Mouse (Mus musculus) MEL (cell line): Measurements from ENCODE around the gene Terf2ip. TPM values are rescaled to one million over a fixed set of nuclear protein-coding genes. Genes with fewer than 3 reads are reported as not detected.

Experiments
- DNase-seq: peaks from one replicate; pipeline ENCODE4 v3.0.0; 2011; ENCODE audit warnings: low read depth, low spot score
- H3K27ac ChIP-seq: 2 replicates; pipeline ENCODE4 v1.5.1; 2012; ENCODE audit warnings: low read depth, mild to moderate bottlenecking, control low read depth, low read length, moderate library complexity; ENCODE audit not compliant: control insufficient read depth
- H3K27me3 ChIP-seq, 2 experiments: fragments of 150-350 bp in 1 of 2; sonication (generic) in 1 of 2; 2 replicates each; pipeline ENCODE4 v1.6.1; 2012; ENCODE audit warnings: low read length in 2 of 2, mild to moderate bottlenecking in 2 of 2, improper control_type of control experiment in 1 of 2, moderate library complexity in 1 of 2; ENCODE audit not compliant: insufficient read depth in 2 of 2, control insufficient read depth in 1 of 2
- H3K36me3 ChIP-seq, 2 experiments: 2 replicates each; pipeline ENCODE4 v1.6.1; 2012 to 2014; ENCODE audit warnings: low read length in 2 of 2, improper control_type of control experiment in 1 of 2, inconsistent platforms in 1 of 2, mild to moderate bottlenecking in 1 of 2; ENCODE audit not compliant: insufficient read depth in 2 of 2, control insufficient read depth in 1 of 2
- H3K4me1 ChIP-seq, 2 experiments: fragments of 150-350 bp in 1 of 2; sonication (generic) in 1 of 2; 2 replicates each; pipeline ENCODE4 v1.6.1; 2012; ENCODE audit warnings: low read length in 2 of 2, improper control_type of control experiment in 1 of 2, mild to moderate bottlenecking in 1 of 2; ENCODE audit not compliant: insufficient read depth in 2 of 2, control insufficient read depth in 1 of 2
- H3K4me3 ChIP-seq, 2 experiments: fragments of 150-350 bp in 1 of 2; sonication (generic) in 1 of 2; 2 replicates each; pipeline ENCODE4 v1.5.1; 2012; ENCODE audit warnings: low read depth in 2 of 2, low read length in 2 of 2, mild to moderate bottlenecking in 2 of 2, moderate library complexity in 2 of 2, control low read depth in 1 of 2, improper control_type of control experiment in 1 of 2; ENCODE audit not compliant: control insufficient read depth in 1 of 2, insufficient read depth in 1 of 2
- H3K79me2 ChIP-seq: 2 replicates; pipeline ENCODE4 v1.6.1; 2012; ENCODE audit warnings: mild to moderate bottlenecking, low read length, moderate library complexity; ENCODE audit not compliant: control insufficient read depth, poor library complexity, insufficient read depth
- H3K9ac ChIP-seq: 2 replicates; pipeline ENCODE4 v1.6.1; 2012; ENCODE audit warnings: low read depth, mild to moderate bottlenecking, control low read depth, low read length, moderate library complexity; ENCODE audit not compliant: control insufficient read depth, poor library complexity, severe bottlenecking
- H3K9me3 ChIP-seq: fragments of 150-350 bp; sonication (generic); replicated peaks from 2 replicates; pipeline ENCODE4 v1.6.1; 2012; ENCODE audit warnings: mild to moderate bottlenecking, low read length, improper control_type of control experiment, moderate library complexity; ENCODE audit not compliant: insufficient read depth
- BHLHE40 ChIP-seq: IDR thresholded peaks from 2 replicates; pipeline ENCODE4 v1.6.1; 2012; ENCODE audit warnings: low read depth, mild to moderate bottlenecking, inconsistent platforms, low read length, improper control_type of control experiment, borderline replicate concordance
- EP300 ChIP-seq, 2 experiments: IDR thresholded peaks; 2 replicates each; pipeline ENCODE4 v1.6.1; 2011; ENCODE audit warnings: improper control_type of control experiment in 2 of 2, low read length in 2 of 2, low read depth in 1 of 2, mild to moderate bottlenecking in 1 of 2
- ETS1 ChIP-seq: IDR thresholded peaks from 2 replicates; pipeline ENCODE4 v1.6.1; 2012; ENCODE audit warnings: low read depth, mild to moderate bottlenecking, inconsistent platforms, low read length, improper control_type of control experiment, moderate library complexity
- GATA1 ChIP-seq: IDR thresholded peaks from 2 replicates; pipeline ENCODE4 v1.6.1; 2011; ENCODE audit warnings: low read depth, low read length, improper control_type of control experiment
- HCFC1 ChIP-seq: IDR thresholded peaks from 2 replicates; pipeline ENCODE4 v1.6.1; 2012; ENCODE audit warnings: low read depth, mild to moderate bottlenecking, inconsistent platforms, low read length, improper control_type of control experiment, moderate library complexity
- KAT2A ChIP-seq: conservative IDR thresholded peaks from 2 replicates; pipeline ENCODE4 v1.6.1; 2012; ENCODE audit warnings: low read depth, low read length, improper control_type of control experiment, inconsistent platforms
- MAFK ChIP-seq: IDR thresholded peaks from 2 replicates; pipeline ENCODE4 v1.6.1; 2011; ENCODE audit warnings: low read depth, mild to moderate bottlenecking, low read length, improper control_type of control experiment, borderline replicate concordance
- MAX ChIP-seq: IDR thresholded peaks from 2 replicates; pipeline ENCODE4 v1.6.1; 2011; ENCODE audit warnings: low read length, improper control_type of control experiment
- MEF2A ChIP-seq: IDR thresholded peaks from 2 replicates; pipeline ENCODE4 v1.6.1; 2014; ENCODE audit warnings: low read depth, mild to moderate bottlenecking, inconsistent platforms, low read length, improper control_type of control experiment; ENCODE audit not compliant: poor library complexity, insufficient replicate concordance, severe bottlenecking; ENCODE audit errors: extremely low read depth
- MXI1 ChIP-seq: IDR thresholded peaks from 2 replicates; pipeline ENCODE4 v1.6.1; 2011; ENCODE audit warnings: mild to moderate bottlenecking, low read depth, low read length, improper control_type of control experiment
- MYB ChIP-seq: IDR thresholded peaks from 2 replicates; pipeline ENCODE4 v1.6.1; 2011; ENCODE audit warnings: mild to moderate bottlenecking, low read depth, low read length, improper control_type of control experiment
- NELFE ChIP-seq: IDR thresholded peaks from 2 replicates; pipeline ENCODE4 v1.6.1; 2011; ENCODE audit warnings: low read depth, low read length, improper control_type of control experiment
- NRF1 ChIP-seq: IDR thresholded peaks from 2 replicates; pipeline ENCODE4 v1.6.1; 2014; ENCODE audit warnings: low read depth, mild to moderate bottlenecking, inconsistent platforms, low read length, improper control_type of control experiment, moderate library complexity; ENCODE audit not compliant: poor library complexity, insufficient read depth, severe bottlenecking
- POLR2A ChIP-seq, 2 experiments: IDR thresholded peaks; 2 replicates each; pipeline ENCODE4 v1.6.1; 2011 to 2012; ENCODE audit warnings: low read length in 2 of 2, mild to moderate bottlenecking in 2 of 2, control low read depth in 1 of 2, improper control_type of control experiment in 1 of 2, low read depth in 1 of 2, moderate library complexity in 1 of 2; ENCODE audit not compliant: control insufficient read depth in 1 of 2, insufficient read depth in 1 of 2, poor library complexity in 1 of 2
- POLR2AphosphoS2 ChIP-seq: IDR thresholded peaks from 2 replicates; pipeline ENCODE4 v1.6.1; 2011; ENCODE audit warnings: low read length, improper control_type of control experiment
- RAD21 ChIP-seq: IDR thresholded peaks from 2 replicates; pipeline ENCODE4 v1.6.1; 2011; ENCODE audit warnings: mild to moderate bottlenecking, low read depth, low read length, improper control_type of control experiment
- RCOR1 ChIP-seq: IDR thresholded peaks from 2 replicates; pipeline ENCODE4 v1.6.1; 2012; ENCODE audit warnings: low read depth, mild to moderate bottlenecking, inconsistent platforms, low read length, improper control_type of control experiment
- SIN3A ChIP-seq: IDR thresholded peaks from 2 replicates; pipeline ENCODE4 v1.6.1; 2012; ENCODE audit warnings: low read length, improper control_type of control experiment, inconsistent platforms
- SMC3 ChIP-seq: IDR thresholded peaks from 2 replicates; pipeline ENCODE4 v1.6.1; 2011; ENCODE audit warnings: low read depth, low read length, improper control_type of control experiment
- TAL1 ChIP-seq: IDR thresholded peaks from 2 replicates; pipeline ENCODE4 v1.6.1; 2012; ENCODE audit warnings: mild to moderate bottlenecking, inconsistent platforms, low read length, moderate library complexity, mixed read lengths
- TBP ChIP-seq: IDR thresholded peaks from 2 replicates; pipeline ENCODE4 v1.8.0; 2011; ENCODE audit warnings: low read depth, low read length, improper control_type of control experiment
- TCF12 ChIP-seq: IDR thresholded peaks from 2 replicates; pipeline ENCODE4 v1.6.1; 2014; ENCODE audit warnings: low read depth, mild to moderate bottlenecking, inconsistent platforms, low read length, improper control_type of control experiment, moderate library complexity
- USF1 ChIP-seq: IDR thresholded peaks from 2 replicates; pipeline ENCODE4 v1.6.1; 2014; ENCODE audit warnings: low read depth, mild to moderate bottlenecking, inconsistent platforms, low read length, improper control_type of control experiment, moderate library complexity
- USF2 ChIP-seq, 2 experiments: IDR thresholded peaks; 2 replicates each; pipeline ENCODE4 v1.6.1; 2011 to 2012; ENCODE audit warnings: improper control_type of control experiment in 2 of 2, low read length in 2 of 2, borderline replicate concordance in 1 of 2, inconsistent platforms in 1 of 2, low read depth in 1 of 2, mild to moderate bottlenecking in 1 of 2; ENCODE audit not compliant: insufficient read depth in 1 of 2
- ZC3H11A ChIP-seq: IDR thresholded peaks from 2 replicates; pipeline ENCODE4 v1.6.1; 2012; ENCODE audit warnings: low read depth, mild to moderate bottlenecking, inconsistent platforms, low read length, improper control_type of control experiment
- ZKSCAN1 ChIP-seq: IDR thresholded peaks from 2 replicates; pipeline ENCODE4 v1.6.1; 2012; ENCODE audit warnings: low read depth, mild to moderate bottlenecking, inconsistent platforms, low read length, improper control_type of control experiment, moderate library complexity
- ZMIZ1 ChIP-seq: IDR thresholded peaks from 2 replicates; pipeline ENCODE4 v1.6.1; 2012; ENCODE audit warnings: low read depth, mild to moderate bottlenecking, inconsistent platforms, low read length, improper control_type of control experiment, moderate library complexity
- polyA plus RNA-seq, 2 experiments: library from polyadenylated mRNA; stranded (reverse) in 1 of 2; unstranded in 1 of 2; fragments of >175 nt in 1 of 2; fragments of >200 nt in 1 of 2; gene quantifications; 2 replicates each; pipeline versions ENCODE4 v1.2.1 to v1.2.4; 2012; ENCODE audit warnings: low replicate concordance in 2 of 2, low read depth in 1 of 2; ENCODE audit not compliant: insufficient read length in 2 of 2, insufficient read depth in 1 of 2, missing spikeins in 1 of 2
- total RNA-seq: library from RNA; depleted of rRNA; stranded (reverse); fragments of 300-350 nt; gene quantifications from 2 replicates; pipeline ENCODE4 v1.2.3, GENCODE M21; 2012

Gene Terf2ip
- total and polyA plus RNA-seq, 3 experiments: 12.5 to 15.1 TPM; not detected in 1

- Histone ChIP-seq H3K27ac (no peak overlapping the region), H3K9me3 (no peaks in the 10 kb centered on the region), H3K9ac (no peak overlapping the region), H3K4me3 (no peak overlapping the region)
- DNase-seq: no peak
- TF ChIP-seq HCFC1 (no peak), TAL1 (no peak), NRF1 (no peak)
- TF ChIP-seq, all 39 proteins: peak for 0
- peaks cover 15 to 28% of the 10 kb centered on the region in 2 experiments for H3K4me1 ChIP-seq
- H3K79me2 ChIP-seq: peaks cover 38% of the 10 kb centered on the region
- H3K27me3 ChIP-seq: no peaks in the 10 kb centered on the region
- peaks cover 34 to 43% of the 10 kb centered on the region in 2 experiments for H3K36me3 ChIP-seq
Measured at GRCm38 (mm10) chr8:112005601-112006000, 5.6 kb upstream of the Terf2ip start.

- H3K79me2 ChIP-seq: peaks cover 57% of the 10 kb centered on the region
- H3K27me3 ChIP-seq: no peaks in the 10 kb centered on the region
- TF ChIP-seq SMC3 (no peak), GATA1 (peak; percentile 64), SIN3A (peak; percentile 63; the same call in 1 of the 2 replicates), USF2 (IDR thresholded peaks at IDR 0.05; ENCODE audit: borderline replicate concordance in 1 of 2, insufficient read depth in 1 of 2, low read depth in 1 of 2, low read length in 2 of 2) (no peak), MXI1 (peak; percentile 69; the same call in 1 of the 2 replicates), MAX (peak; percentile 61; the same call in 1 of the 2 replicates), HCFC1 (0 out of 2 replicates have a peak, but pooled peaks have one; percentile 15), POLR2AphosphoS2 (no peak), MAFK (no peak), USF1 (no peak), RAD21 (no peak), EP300 (IDR thresholded peaks at IDR 0.05; ENCODE audit: low read depth in 1 of 2, low read length in 2 of 2) (peak in 1 of 2 experiments; percentile 22; a peak in 2 of 4 replicates), ZMIZ1 (no peak), KAT2A (no peak), ZKSCAN1 (no peak), ETS1 (peak; percentile 79; the same call in 1 of the 2 replicates), NELFE (no peak), BHLHE40 (peak; percentile 75; the same call in 1 of the 2 replicates), MYB (no peak), MEF2A (no peak), TCF12 (peak; percentile 44; the same call in 1 of the 2 replicates), TBP (no peak), NRF1 (no peak), POLR2A (IDR thresholded peaks at IDR 0.05; ENCODE audit: control insufficient read depth in 1 of 2, insufficient read depth in 1 of 2, low read depth in 1 of 2, low read length in 2 of 2, poor library complexity in 1 of 2) (no peak), ZC3H11A (no peak), RCOR1 (no peak)
- H3K9ac ChIP-seq: no peak overlapping the region
- no peaks in the 10 kb centered on the region for H3K9me3 ChIP-seq
- peaks cover 19 to 28% of the 10 kb centered on the region in 2 experiments for H3K4me1 ChIP-seq
- H3K4me3 ChIP-seq: no peak overlapping the region
- H3K27ac ChIP-seq: peak overlapping the region; percentile 40
- peaks cover 16 to 45% of the 10 kb centered on the region in 2 experiments for H3K36me3 ChIP-seq
- peak; percentile 35 for DNase-seq
Measured at GRCm38 (mm10) chr8:112007669-112008068, 3.5 kb upstream of the Terf2ip start.
